Comparison of ENCODE assay signal across 17 mouse cellular contexts in the genomic region with DNA sequence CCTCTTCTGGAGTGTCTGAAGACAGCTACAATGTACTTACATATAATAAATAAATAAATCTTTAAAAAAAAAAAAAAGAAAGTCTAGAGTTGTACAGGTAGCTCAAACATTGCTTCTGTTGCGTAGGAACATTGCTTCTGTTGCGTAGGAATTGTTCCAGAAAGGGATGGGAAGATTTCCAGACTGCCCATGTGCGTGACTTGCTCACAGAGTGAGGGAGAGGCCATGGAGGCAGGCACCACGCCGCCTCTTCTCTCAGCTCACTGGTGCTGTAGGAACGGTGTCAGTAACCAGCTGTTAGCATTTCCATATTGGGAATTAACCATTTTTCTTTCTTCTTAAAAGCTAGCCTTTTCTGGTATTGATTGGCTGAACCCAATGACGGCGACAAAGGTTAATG. TPM values are rescaled to one million over a fixed set of nuclear protein-coding genes. Genes with fewer than 3 reads are reported as not detected.
DNase-seq lines count a peak whose midpoint lies in the region.
"Had no signal": no experiment of that assay in that cellular context is flagged by ENCODE, and none has a peak within 500 bp of the region (broad histone marks: within the 10 kb centered on the region; RNA-seq: fewer than 3 reads in every experiment).

No protein-coding gene starts in this region.

- DNase-seq in frontal cortex, postnatal 36 days (ENCODE audit: low spot score in 2 of 2) = peak; percentile 13 to 23
- no peak for DNase-seq in frontal cortex, postnatal 14 days (ENCODE audit: low spot score in 2 of 2)
- peak; percentile 24 for DNase-seq in layer of hippocampus, adult 9-11 months
- DNase-seq in layer of hippocampus, postnatal 10 days (ENCODE audit: low spot score in 2 of 2) = no peak
- DNase-seq in right cerebral cortex, adult 18-20 months = peak; percentile 14
- DNase-seq in right cerebral cortex, postnatal 10 days (ENCODE audit: low spot score in 2 of 2) = no peak
- peak; percentile 24 for DNase-seq in telencephalon, adult 2 months (ENCODE audit: low read depth, low spot score)
- DNase-seq: adrenal gland, postnatal 10 days; adrenal gland, postnatal 36 days; B cell, adult 2 months; cerebellum, adult 11 months; cerebellum, adult 2 months; cerebellum, adult 9-11 months; cerebellum, postnatal 25 days; forebrain, postnatal 0 days; gastrocnemius, postnatal 25 days; heart, postnatal 36 days had no signal

RNA-seq across cellular contexts. Expression of gene Slc35a3, which starts 40.2 kb away (rescaled TPM):
- 10 to 100 TPM; 15.2 to 16.9 TPM for total RNA-seq in layer of hippocampus, postnatal 10 days (2021)

RNA-seq across cellular contexts. Expression of gene Agl, which starts 55.1 kb away (rescaled TPM):
- 10 to 100 TPM; 28.6 to 31.0 TPM for total RNA-seq in layer of hippocampus, postnatal 10 days (2021)

Comparison
In these comparisons a context has a peak if more than half of its experiments do, and no peak if none do; other contexts are left out.
1. DNase-seq: peak in frontal cortex, postnatal 36 days (2 of 2), layer of hippocampus, adult 9-11 months (single experiment), right cerebral cortex, adult 18-20 months (single experiment) and telencephalon, adult 2 months (single experiment); none in frontal cortex, postnatal 14 days (0 of 2), layer of hippocampus, postnatal 10 days (0 of 2) and right cerebral cortex, postnatal 10 days (0 of 2).